Mouse (Mus musculus) frontal cortex, adult 2 months (tissue): ENCODE data around the gene Fabp3. TPM values are rescaled to one million over a fixed set of nuclear protein-coding genes. Genes with fewer than 3 reads are reported as not detected.
A peak's percentile ranks its signal among the peaks of the same experiment; 100 is the strongest.

ENCODE experiments used
- DNase-seq, 2 experiments: peaks; one replicate each; pipeline ENCODE4 v3.0.0; 2022; ENCODE audit warnings: low spot score in 1 of 2; ENCODE audit errors: extremely low spot score in 1 of 2
- polyA plus RNA-seq: library from polyadenylated mRNA; depleted of rRNA; stranded (reverse); fragments of >200 nt; gene quantifications from 2 replicates; pipeline ENCODE4 v1.2.3, GENCODE M21; 2012

Fabp3 gene
- polyA plus RNA-seq, 1 experiment = 248 TPM

DNA sequence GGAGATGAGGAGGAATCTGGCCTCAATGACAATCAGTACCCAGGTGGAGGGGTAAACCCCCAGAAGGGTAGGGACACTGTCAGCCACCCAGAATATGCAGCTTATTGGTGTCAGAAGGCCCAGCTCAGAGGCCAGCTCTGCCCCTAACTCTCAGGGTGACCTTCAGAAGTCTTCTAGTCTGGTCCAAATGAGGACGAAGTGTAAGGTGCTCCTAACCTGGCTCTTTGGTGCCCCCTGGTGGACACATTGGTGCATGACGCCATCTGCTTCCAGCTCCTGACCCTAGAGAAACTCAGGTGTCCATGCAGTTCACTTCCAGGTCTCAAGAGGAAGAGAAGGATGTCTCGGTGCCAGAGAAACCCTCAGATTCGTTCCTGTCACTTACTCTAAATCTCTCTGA lies 16.1 kb upstream of the Fabp3 start:
- DNase-seq = peak in 1 of 2 experiments; percentile 85

DNA sequence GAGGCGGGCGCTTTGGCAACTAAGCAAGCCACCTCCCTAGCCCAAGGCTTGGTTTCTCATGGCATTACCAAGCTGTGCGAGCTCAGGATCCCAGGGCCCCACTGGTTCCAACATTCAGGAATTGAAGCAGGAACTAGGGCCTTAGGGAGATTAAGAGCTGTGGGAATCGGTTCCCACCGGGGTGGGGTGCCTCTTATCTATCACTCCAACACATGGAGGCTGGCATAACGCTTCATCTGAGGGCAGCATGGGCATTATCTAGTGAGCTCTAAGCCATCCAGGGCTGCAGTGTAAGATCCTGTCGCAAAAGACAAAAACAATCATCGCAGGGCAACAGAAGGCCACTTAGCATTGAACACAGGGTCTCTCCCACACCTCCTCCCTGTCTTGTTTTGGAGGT lies 13.9 kb upstream of the Fabp3 start:
- DNase-seq = no peak

DNA sequence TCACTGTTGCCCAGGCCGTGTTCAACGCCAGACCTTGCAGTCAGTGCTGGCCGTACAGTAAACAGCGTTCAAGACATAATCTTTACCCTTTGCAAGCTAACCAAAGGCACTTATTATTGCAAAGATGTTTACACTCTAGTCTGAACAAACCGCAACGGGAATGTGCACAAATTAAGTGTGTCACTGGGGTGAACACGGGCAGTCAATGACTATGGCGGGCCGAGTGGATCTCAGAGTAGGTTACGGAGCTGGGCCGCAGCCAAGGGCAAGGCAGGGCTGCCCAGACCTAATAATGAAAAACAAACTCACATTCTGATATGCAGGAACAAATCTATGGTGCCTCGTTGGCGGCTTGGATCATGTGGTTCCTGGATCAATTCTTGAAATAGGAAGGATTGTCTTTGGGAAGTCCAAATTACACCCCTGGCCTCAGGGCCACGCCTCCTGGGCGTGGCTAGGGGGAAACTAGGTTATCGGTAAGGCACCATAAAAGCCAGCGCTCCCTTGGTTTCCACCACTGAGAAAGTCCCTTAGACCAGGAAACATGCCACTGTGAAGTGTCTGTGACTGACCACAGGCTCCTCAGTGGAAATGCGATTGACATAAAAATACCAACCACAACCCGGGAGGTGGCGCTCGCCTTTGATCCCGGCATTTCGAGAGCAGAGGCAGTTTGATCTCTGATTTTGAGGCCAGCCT lies 13.2 kb upstream of the Fabp3 start:
- DNase-seq = no peak

DNA sequence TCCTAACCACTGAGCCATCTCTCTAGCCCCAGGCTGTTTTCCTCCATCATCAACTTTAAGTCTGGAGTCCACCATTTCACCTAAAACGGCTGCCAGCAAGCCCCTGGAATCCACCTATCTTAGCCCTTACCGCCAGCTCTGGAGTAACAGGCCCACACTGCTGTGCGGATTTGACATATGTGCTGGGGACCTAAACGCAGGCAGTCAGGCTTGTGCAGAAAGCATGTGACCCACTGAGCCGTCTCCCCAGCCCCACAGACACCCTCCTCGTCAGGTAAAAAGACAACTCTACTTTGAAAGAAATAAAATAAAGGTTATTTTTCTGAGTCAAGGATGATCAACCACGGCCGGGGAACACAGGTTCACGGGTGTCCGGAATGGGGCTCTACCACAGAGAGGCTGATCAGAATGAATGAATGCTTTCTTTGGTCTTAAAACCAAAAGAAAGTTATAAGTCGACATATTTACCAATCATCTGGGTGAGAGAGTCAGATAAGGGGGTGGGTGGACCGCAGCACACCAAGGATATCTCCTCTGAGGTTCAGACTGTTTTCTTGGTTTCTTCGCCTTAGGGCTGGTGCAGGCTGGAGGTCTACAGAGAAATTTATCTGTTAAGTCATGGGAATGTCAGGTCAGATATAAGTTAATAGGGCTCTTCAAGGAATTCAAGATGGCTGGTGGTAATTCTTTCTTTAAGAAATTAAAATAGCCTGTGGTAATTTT lies 12.0 kb upstream of the Fabp3 start:
- no peak for DNase-seq

DNA sequence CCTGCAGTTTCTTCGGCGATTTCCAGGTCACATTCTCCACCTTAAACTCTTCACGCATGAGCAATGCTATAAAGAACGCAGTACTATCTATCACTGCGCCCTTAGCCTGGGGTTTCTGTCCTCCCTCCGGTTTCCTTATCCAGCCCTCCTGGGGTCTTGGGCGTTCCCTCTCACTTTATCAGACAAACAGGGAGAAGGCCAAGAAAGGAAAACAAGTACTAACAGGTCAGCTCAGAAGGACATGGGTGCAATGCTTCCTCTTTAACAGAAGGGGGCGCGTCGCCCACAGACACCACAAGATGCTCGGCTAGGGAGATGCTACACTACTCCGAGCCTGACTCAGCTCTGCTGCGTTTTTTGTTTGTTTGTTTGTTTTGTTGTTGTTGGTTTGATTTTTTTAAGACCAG lies 11.3 kb upstream of the Fabp3 start:
- DNase-seq = peak in 1 of 2 experiments; percentile 41

DNA sequence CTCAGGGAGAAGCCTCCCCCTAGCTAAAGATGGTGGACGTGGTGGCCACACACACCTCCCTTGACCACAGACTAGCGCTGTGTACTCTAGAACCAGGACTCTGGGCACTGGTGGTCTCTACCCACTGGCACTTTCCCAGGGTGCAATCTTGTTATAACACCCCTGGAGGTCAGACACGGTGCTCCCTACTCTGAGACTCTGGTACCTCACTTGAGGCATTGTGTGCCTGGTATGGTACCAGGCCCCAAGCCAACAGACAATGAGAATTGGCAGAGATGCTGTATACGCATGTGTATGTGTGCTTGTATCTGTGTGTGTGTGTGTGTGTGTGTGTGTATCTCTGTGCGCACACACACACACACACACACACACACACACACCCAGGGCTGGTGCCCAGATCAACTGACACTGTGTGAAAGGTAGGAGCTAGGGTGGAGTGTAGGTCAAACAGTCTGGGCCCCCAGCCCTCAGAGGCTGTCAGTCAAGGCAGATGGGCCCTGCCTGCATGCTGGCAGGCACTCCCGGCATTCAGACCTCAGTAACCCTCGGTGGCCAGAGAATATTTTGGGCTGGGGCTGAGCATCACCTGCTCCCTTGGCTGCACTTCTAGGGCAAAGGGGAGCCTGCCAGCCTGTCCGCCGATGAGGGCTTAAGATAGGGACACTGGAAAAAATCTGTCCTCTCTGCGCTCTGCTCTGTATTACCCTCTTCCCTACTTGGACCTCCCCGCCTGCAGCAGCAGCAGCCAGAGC lies 9.3 kb upstream of the Fabp3 start:
- no peak for DNase-seq

DNA sequence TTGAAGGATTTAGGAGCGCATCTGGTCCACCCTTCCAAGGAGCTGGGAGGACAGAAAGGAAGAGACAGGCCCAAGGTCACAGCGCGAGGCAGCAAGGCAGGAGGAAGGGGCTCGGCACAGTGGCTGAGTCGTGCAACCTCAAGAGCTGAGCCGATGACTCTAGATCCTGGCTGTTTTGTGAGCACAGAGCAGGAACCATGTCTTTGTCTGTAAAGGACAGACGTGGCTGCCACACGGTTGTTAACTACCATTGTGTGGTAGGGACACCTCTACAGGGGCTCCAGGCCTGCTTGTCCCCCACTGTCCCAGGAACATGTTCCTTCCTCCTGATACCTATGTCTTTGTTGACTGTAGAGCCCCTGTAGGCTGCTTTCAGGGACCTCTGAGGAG lies 8.8 kb upstream of the Fabp3 start:
- DNase-seq = no peak

DNA sequence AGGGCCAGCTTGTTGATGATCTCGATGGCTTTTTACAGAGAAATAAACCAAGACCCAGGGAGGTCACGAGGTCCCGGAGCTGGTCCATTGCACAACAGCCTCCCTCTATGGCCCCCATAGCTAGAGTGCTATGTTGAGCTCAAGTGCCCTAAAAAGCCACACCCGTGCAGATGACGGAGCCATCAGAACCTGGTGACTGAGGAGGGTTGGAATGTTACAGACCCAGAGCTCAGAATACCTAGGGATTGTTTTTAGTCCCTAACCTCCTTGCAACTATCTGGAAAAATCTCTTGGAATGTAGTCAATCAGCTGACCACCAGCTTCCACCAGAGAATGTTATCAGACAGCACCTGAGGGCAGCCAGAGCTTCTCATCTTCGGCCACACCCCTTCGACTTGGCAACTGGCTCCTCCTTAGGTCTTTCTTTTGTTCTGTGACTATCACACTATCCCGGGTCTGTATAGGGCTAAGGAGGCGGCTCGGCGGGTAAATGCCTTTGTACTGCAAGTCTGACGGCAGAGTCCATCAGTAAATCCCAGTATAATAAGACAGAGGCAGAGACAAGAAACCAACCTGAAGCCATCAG lies 6.0 kb upstream of the Fabp3 start:
- no peak for DNase-seq

DNA sequence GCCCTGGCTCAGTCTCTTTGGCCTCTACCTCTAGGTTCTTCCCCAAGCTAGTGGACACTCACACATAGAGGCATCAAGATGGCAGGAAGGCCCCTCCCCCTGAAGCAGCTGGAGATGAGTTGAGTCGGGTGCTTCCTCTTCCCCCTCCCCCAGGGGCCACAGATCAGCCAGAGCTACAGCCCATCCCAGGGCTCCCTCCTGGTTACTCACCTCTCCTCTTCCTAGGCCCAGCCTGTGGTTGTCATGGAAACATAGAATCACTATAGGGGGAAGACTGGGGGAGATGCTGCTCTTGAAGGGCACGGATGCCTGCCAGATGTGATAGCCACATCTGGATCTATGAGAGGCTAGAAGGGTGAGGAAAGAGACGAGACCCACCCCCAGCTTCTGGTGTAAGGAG lies 3.6 kb upstream of the Fabp3 start:
- DNase-seq = no peak

DNA sequence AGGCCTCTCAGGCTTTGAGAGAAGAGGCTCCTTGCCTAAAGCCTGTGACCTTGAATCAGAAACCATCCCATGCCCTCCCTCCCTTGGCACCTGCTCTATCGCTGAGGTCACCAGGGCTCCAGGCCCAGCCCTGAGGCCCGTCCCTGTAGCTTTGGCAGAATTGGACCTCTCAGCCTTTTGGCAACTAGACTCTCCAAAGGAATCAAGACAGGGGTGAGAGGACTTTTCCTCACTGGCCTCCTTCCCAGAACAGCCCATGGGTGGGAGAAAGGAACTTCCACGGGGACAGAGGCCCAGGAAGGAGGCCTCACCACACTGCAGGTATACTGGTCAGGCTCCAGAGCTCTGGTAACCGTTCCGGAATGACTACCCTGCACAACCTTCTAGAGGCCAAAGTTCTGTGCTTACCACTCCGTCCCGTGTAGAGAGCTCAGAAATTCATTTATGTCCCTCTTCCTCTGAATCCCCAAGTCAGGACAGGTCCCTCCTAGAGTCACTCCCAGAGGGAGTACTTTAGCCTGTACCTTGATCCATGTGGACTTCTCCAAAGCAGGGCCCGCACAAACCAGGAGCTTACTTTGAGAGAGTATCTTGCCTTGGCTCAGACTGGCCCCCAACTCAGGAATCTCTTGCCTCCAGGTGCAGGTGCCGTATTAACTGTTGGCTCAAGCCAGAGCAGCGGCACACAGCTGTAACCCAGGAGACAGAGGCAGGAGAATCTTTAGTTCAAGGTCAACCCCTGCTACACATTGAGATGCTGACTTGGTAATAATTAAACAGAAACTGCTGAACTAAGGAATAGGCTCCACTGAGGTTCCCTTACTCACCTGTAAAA lies 1.4 kb upstream of the Fabp3 start:
- DNase-seq = no peak

DNA sequence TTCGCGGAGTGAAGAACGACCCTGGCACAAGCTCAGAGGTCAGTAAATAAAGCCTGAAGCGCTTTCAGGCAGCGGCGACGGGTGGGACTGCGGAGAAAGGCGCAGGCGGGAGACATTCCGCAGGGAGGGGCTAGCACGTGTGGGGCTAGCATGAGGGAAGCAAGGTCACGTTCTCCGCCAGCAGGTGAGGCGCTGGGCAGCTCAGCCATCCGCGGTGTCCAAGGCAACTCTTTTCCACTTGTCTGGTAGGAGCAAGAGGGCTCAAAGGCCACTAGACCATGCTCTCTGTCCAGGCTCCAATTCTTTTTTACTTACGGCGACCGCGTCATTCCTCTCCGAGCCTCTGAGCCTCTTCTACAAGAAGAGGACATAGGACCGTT lies 554 bp upstream of the Fabp3 start:
- DNase-seq = peak in 1 of 2 experiments; percentile 53

DNA sequence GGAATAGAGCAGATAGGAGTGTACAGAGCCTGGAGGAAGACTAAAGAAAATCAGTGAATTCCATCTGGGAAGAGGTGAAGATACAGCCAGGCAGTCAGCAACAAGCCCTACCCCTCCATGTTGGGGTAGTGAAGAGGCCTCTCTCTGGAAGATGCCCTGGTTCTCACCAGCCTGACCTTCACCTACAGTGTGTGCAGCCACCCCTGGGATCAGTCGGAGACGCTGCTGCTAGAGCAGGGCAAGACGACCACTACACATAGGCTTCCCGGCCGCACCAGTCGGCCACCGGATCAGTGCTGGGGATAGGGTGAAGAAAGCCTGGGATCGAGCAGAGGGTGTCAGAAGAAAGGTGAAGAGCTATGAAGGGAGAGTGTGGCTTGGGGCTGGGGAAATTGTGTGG lies 859 bp downstream of the Fabp3 start:
- no peak for DNase-seq

DNA sequence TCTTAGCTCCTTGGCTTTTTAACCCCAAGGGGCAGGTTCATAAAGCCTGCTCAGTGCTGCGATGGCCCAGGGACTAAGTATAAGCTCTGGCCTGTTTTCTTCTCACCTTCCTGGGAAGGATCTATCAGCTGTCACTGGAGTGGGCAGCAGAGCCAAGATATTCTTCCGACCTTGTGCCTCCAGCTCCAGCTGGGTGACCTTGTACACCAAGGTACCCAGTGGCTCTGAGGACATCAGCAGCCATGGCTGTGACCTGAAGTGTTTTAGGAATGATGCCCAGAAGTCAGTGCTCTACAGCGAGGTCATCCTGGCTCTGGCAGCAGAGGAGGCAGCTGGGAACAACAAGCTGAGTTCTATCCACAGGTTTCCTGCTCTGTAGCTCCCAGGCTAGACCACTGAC lies 4.1 kb downstream of the Fabp3 start:
- no peak for DNase-seq

DNA sequence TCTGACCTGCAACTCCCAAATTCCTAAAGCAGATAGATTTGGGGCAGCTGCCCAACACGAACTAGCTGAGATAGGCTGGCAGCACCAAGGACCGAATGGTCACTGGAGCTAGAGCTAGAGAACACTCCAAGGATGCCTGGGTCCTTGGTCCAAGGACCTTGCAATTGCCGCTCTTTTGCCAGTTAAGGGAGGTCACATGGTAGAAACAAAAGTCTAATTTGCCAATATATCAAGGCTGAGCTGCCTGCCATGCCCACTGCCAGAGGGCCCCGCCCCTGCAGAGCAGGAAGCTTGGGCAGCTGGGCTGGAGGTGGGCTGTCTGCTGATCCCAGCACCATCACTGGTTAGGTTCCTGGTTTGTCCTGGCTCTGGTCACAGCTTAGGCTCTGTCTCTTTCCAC lies 5.2 kb downstream of the Fabp3 start:
- no peak for DNase-seq

DNA sequence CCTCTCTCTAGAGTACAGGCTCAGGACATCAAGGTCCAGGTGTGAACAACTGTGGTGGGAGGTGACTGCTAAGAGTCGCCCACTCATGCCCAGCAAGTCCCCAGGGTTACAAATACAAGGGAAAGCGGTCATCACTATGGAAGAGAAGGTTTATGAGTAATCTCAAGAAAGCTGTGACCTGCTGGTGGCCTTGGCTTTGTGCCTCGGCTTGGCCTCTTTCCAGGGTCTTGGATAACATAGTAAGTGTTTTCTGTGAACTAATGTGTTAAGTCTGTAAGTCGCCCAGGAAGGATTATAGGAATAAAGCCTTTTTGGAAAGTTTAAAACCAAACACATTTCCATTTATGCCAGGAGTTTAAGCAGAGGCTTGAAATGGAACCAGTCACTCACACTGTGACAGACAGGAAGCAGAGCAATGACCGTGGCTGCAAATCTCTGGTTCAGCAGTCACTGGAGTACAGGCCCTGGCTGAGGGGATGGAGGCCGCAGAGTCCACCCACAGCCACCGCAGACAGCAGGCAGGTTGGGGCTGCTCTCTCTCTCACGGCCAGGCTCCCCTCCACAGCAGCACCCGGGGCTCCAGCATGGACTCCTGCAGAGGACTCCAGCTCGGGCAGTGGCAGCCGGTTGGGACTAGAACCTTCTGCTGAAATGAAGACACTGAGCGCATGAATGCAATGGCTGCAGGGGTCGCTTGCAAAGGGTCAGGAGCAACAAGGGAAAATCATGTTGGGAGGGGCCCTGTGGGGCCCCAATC lies 7.6 kb downstream of the Fabp3 start:
- DNase-seq = no peak

DNA sequence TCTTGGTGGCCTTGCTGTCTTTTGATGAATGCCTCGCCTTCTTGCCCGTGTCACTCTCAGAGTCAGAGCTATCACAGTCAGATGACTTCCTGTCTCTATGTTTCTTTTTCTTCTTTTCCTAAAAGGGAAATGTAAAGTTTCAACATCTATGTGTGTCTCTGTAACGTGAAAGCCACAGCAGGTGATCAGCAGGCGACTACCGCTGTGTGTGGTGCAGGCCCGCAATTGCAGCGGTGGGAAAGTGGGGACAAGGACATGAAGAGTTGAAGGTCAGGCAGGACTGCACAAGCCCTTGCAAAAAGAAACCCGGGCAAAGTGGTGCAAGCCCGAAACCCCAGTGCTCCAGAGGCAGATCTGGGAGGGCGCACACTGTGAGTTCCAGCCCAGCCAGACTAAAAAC lies 8.3 kb downstream of the Fabp3 start:
- DNase-seq = no peak

DNA sequence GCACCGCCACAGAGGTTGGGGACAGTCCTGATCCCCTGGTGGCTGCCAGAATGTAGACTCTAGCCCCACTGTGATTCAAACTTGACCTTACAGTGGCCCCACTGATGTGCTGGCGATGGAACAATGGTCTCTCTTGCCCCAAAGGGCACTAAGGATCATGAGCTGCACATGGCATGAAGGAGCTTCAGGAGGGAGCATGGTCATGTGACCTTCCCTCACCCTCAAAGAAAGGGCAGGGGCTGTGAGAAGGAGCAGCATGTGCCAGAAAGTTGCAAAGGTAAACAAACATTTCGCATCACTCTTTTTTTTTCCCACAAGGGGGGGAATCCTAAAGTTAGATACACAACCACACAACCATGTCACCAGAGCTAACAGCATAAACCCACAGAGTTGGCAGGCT lies 9.7 kb downstream of the Fabp3 start:
- DNase-seq = no peak

DNA sequence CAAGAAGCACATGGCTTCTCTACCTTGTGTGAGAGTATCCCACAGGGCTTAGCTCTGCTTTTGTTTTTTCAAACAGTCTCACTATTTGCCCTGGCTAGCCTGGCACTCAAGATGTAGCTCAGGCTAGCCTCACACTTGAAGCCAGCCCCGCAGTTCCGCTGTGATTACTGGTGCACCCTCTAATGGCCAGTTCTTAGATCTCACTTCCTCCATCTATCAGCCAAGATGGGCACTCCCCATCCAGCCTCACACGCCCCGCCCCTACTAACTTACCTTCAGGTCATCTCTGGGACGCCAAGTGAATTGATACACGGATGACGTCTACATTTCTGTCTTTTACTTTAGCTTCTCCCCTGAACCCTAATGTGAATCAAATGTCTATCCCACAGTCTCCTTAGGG lies 11.2 kb downstream of the Fabp3 start:
- DNase-seq = no peak

DNA sequence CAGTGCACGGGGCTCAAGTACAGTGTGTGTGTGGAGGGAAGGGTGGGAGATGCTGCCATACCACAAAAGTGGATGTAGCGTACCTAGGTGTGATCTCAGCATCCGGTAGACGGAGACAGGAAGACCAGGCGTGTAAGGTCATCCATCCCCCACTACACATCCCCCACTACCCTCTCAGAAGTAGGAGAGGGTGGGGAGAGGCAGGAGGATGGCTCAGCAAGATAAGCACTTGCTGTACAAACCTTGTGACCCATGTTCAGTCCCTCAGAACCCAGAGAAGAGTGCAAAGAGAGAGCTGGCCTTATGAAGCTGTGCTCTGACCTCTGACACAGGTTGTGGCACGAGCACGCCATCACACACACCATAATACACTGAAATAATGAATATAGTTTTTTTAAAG lies 13.2 kb downstream of the Fabp3 start:
- DNase-seq = no peak

DNA sequence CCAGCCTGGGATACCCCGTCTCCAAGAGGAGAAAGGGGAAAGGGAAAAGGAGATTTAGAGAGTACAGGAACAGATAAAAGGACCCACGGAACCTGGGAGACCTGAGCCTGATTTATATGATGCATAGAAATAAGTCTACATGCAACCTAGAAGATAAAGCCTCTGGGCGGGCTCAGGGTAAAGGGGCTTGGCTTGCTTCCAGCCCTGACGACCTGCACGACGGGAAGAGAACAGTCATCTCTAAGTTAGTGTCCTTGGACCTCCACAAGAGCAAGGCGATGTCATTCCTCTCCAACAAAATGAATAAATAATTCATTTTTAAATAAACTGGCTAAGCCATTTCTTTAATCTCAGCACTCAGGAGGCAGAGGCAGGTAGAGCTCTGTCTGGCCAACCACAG lies 14.2 kb downstream of the Fabp3 start:
- no peak for DNase-seq
